Mouse (Mus musculus) erythroblast, embryonic 14.5 days (primary cell): ENCODE data around the gene Pcdh9.

Experiments used
- GATA1 ChIP-seq: IDR thresholded peaks from 2 replicates; pipeline ENCODE4 v1.6.1; 2012; ENCODE audit warnings: low read length, inconsistent platforms, mixed read lengths
- TAL1 ChIP-seq: IDR thresholded peaks from 3 replicates; pipeline ENCODE4 v1.6.1; 2012; ENCODE audit warnings: low read length, inconsistent platforms, mixed read lengths

DNA sequence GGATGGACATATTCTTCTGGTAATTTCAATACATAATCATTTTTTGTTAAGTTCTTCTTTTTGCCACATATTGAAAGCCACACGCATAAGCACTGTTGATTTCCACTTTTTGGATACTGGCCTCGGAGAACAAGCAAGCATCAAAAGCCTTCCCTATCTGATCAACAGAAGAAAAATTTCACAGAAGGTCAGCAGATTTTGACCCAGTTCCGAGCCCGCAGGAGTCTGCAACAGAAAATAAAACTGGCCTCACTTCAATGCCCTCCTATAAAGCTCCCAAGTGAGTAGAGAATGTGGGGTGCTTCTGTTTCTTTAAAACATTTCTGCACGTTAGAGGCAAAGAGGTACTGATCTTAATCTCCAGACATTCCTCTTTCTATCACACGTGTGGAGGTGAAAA, 63.3 kb downstream of the Pcdh9 start:
- no peak for TF ChIP-seq GATA1
- no peak for TF ChIP-seq TAL1
